Mouse (Mus musculus) cerebellum, postnatal 14 days (tissue): ENCODE data around the gene Prox2.

Experiments
- DNase-seq, 2 experiments: peaks; one replicate each; pipeline ENCODE4 v3.0.0; 2021; ENCODE audit warnings: mixed read lengths in 2 of 2

Gene Prox2

GRCm38 (mm10) chr12:85091190-85091589 is 19.4 kb downstream of the Prox2 start:
- DNase-seq, result no peak

- no peak for DNase-seq
Observed at GRCm38 (mm10) chr12:85087845-85088244, 22.7 kb downstream of the Prox2 start.

- DNase-seq, result no peak
Observed at GRCm38 (mm10) chr12:85084941-85085340, 25.6 kb downstream of the Prox2 start.

GRCm38 (mm10) chr12:85084257-85084656 is 26.3 kb downstream of the Prox2 start:
- no peak for DNase-seq

- DNase-seq, result no peak
Observed at GRCm38 (mm10) chr12:85077100-85077499, 33.5 kb downstream of the Prox2 start.

- no peak for DNase-seq
Observed at GRCm38 (mm10) chr12:85071043-85071442, 39.5 kb downstream of the Prox2 start.

GRCm38 (mm10) chr12:85051218-85051617 is 59.3 kb downstream of the Prox2 start:
- DNase-seq, result no peak
